Mouse (Mus musculus): Measurements from ENCODE around the gene Nagk.

- 0 out of 2 replicates have a peak, but pooled peaks have one; percentile 7 for TF ChIP-seq CTCF (IDR thresholded peaks at IDR 0.05; ENCODE audit: low read depth, low read length)
- peak; percentile 96 for TF ChIP-seq POLR2A (IDR thresholded peaks at IDR 0.05; ENCODE audit: extremely low read depth, insufficient read depth, low read length)
Measured at GRCm38 (mm10) chr6:83831606-83832123, 36.9 kb downstream of the Nagk start, which contains the start of gene Paip2b.

Measured in liver, adult 2 months (tissue).